Mouse (Mus musculus): ENCODE data around the gene Spata48. TPM values are rescaled to one million over a fixed set of nuclear protein-coding genes. Genes with fewer than 3 reads are reported as not detected.

Spata48 gene
- polyA plus RNA-seq, 2 experiments: 0.20 to 0.41 TPM

- H3K4me3 ChIP-seq (ENCODE audit: insufficient read depth in 1 of 2, low read depth in 2 of 2, low read length in 2 of 2): no peak overlapping the region
- peaks cover 0 to 9% of the 10 kb centered on the region in 2 experiments; a peak in 2 of 4 replicates for H3K4me1 ChIP-seq (replicated peaks; ENCODE audit: control insufficient read depth in 2 of 2, insufficient read depth in 2 of 2, low read length in 1 of 2)
- TF ChIP-seq CTCF (IDR thresholded peaks at IDR 0.05; ENCODE audit: low read depth): no peak
- TF ChIP-seq EP300 (IDR thresholded peaks at IDR 0.05; ENCODE audit: low read depth): no peak
- no peak overlapping the region for H3K27ac ChIP-seq
- no peak for ATAC-seq (ENCODE audit: insufficient read depth)
- no peaks in the 10 kb centered on the region for H3K9me3 ChIP-seq (ENCODE audit: control insufficient read depth, low read length)
- no peak overlapping the region for H3K9ac ChIP-seq (replicated peaks)
- H3K36me3 ChIP-seq (replicated peaks; ENCODE audit: control insufficient read depth, insufficient read depth, low read depth): no peaks in the 10 kb centered on the region
- no peak overlapping the region for H3K4me2 ChIP-seq (ENCODE audit: low read depth)
- WGBS (ENCODE audit: insufficient replicate concordance): 37% methylated on average over 6 of the region's 6 CpGs
- H3K27me3 ChIP-seq (ENCODE audit: control insufficient read depth, insufficient read depth, low read length): no peaks in the 10 kb centered on the region
- DNase-seq (ENCODE audit: low read depth in 3 of 3, low spot score in 3 of 3): no peak
Measured at GRCm38 (mm10) chr11:11529165-11529564, 67.3 kb downstream of the Spata48 start.

- ATAC-seq (ENCODE audit: insufficient read depth) (no peak), DNase-seq (ENCODE audit: low read depth in 3 of 3, low spot score in 3 of 3) (no peak)
- peaks cover 0 to 9% of the 10 kb centered on the region in 2 experiments; a peak in 2 of 4 replicates for H3K4me1 ChIP-seq (replicated peaks; ENCODE audit: control insufficient read depth in 2 of 2, insufficient read depth in 2 of 2, low read length in 1 of 2)
- no peak overlapping the region for H3K4me3 ChIP-seq (ENCODE audit: insufficient read depth in 1 of 2, low read depth in 2 of 2, low read length in 2 of 2)
- no peaks in the 10 kb centered on the region for H3K27me3 ChIP-seq (ENCODE audit: control insufficient read depth, insufficient read depth, low read length)
- H3K27ac ChIP-seq: no peak overlapping the region
- TF ChIP-seq EP300 (IDR thresholded peaks at IDR 0.05; ENCODE audit: low read depth) (no peak), CTCF (IDR thresholded peaks at IDR 0.05; ENCODE audit: low read depth) (no peak)
- H3K9ac ChIP-seq (replicated peaks): no peak overlapping the region
- no peaks in the 10 kb centered on the region for H3K9me3 ChIP-seq (ENCODE audit: control insufficient read depth, low read length)
- no peak overlapping the region for H3K4me2 ChIP-seq (ENCODE audit: low read depth)
- WGBS (ENCODE audit: insufficient replicate concordance): 39% methylated on average over 2 of the region's 2 CpGs
- no peaks in the 10 kb centered on the region for H3K36me3 ChIP-seq (replicated peaks; ENCODE audit: control insufficient read depth, insufficient read depth, low read depth)
Measured at GRCm38 (mm10) chr11:11530126-11530525, 68.2 kb downstream of the Spata48 start.

GRCm38 (mm10) chr11:11536295-11536694 is 74.4 kb downstream of the Spata48 start:
- Histone ChIP-seq H3K4me2 (ENCODE audit: low read depth) (no peak overlapping the region), H3K4me1 (replicated peaks; ENCODE audit: control insufficient read depth in 2 of 2, insufficient read depth in 2 of 2, low read length in 1 of 2) (peaks cover 0 to 6% of the 10 kb centered on the region in 2 experiments; a peak in 1 of 4 replicates), H3K27me3 (ENCODE audit: control insufficient read depth, insufficient read depth, low read length) (no peaks in the 10 kb centered on the region), H3K36me3 (replicated peaks; ENCODE audit: control insufficient read depth, insufficient read depth, low read depth) (no peaks in the 10 kb centered on the region), H3K4me3 (ENCODE audit: insufficient read depth in 1 of 2, low read depth in 2 of 2, low read length in 2 of 2) (no peak overlapping the region), H3K9me3 (ENCODE audit: control insufficient read depth, low read length) (no peaks in the 10 kb centered on the region), H3K9ac (replicated peaks) (no peak overlapping the region), H3K27ac (no peak overlapping the region)
- ATAC-seq (ENCODE audit: insufficient read depth) (no peak), DNase-seq (ENCODE audit: low read depth in 3 of 3, low spot score in 3 of 3) (no peak)
- WGBS (ENCODE audit: insufficient replicate concordance): 50% methylated on average over 1 of the region's 1 CpGs
- no peak for TF ChIP-seq CTCF (IDR thresholded peaks at IDR 0.05; ENCODE audit: low read depth)
- no peak for TF ChIP-seq EP300 (IDR thresholded peaks at IDR 0.05; ENCODE audit: low read depth)

- Histone ChIP-seq H3K4me3 (ENCODE audit: insufficient read depth in 1 of 2, low read depth in 2 of 2, low read length in 2 of 2) (no peak overlapping the region), H3K4me1 (replicated peaks; ENCODE audit: control insufficient read depth in 2 of 2, insufficient read depth in 2 of 2, low read length in 1 of 2) (no peaks in the 10 kb centered on the region), H3K27me3 (ENCODE audit: control insufficient read depth, insufficient read depth, low read length) (no peaks in the 10 kb centered on the region), H3K27ac (no peak overlapping the region), H3K9ac (replicated peaks) (no peak overlapping the region), H3K9me3 (ENCODE audit: control insufficient read depth, low read length) (no peaks in the 10 kb centered on the region), H3K4me2 (ENCODE audit: low read depth) (no peak overlapping the region), H3K36me3 (replicated peaks; ENCODE audit: control insufficient read depth, insufficient read depth, low read depth) (no peaks in the 10 kb centered on the region)
- 71% methylated on average over 3 of the region's 3 CpGs for WGBS (ENCODE audit: insufficient replicate concordance)
- TF ChIP-seq CTCF (IDR thresholded peaks at IDR 0.05; ENCODE audit: low read depth) (no peak), EP300 (IDR thresholded peaks at IDR 0.05; ENCODE audit: low read depth) (no peak)
- DNase-seq (ENCODE audit: low read depth in 3 of 3, low spot score in 3 of 3): no peak
- no peak for ATAC-seq (ENCODE audit: insufficient read depth)
Measured at GRCm38 (mm10) chr11:11545948-11546347, 84.1 kb downstream of the Spata48 start.

- Histone ChIP-seq H3K9me3 (ENCODE audit: control insufficient read depth, low read length) (no peaks in the 10 kb centered on the region), H3K27ac (no peak overlapping the region), H3K9ac (replicated peaks) (no peak overlapping the region), H3K4me3 (ENCODE audit: insufficient read depth in 1 of 2, low read depth in 2 of 2, low read length in 2 of 2) (no peak overlapping the region), H3K4me2 (ENCODE audit: low read depth) (no peak overlapping the region), H3K27me3 (ENCODE audit: control insufficient read depth, insufficient read depth, low read length) (no peaks in the 10 kb centered on the region), H3K4me1 (replicated peaks; ENCODE audit: control insufficient read depth in 2 of 2, insufficient read depth in 2 of 2, low read length in 1 of 2) (no peaks in the 10 kb centered on the region), H3K36me3 (replicated peaks; ENCODE audit: control insufficient read depth, insufficient read depth, low read depth) (no peaks in the 10 kb centered on the region)
- DNase-seq (ENCODE audit: low read depth in 3 of 3, low spot score in 3 of 3) (no peak), ATAC-seq (ENCODE audit: insufficient read depth) (no peak)
- 46% methylated on average over 7 of the region's 7 CpGs for WGBS (ENCODE audit: insufficient replicate concordance)
- TF ChIP-seq CTCF (IDR thresholded peaks at IDR 0.05; ENCODE audit: low read depth) (no peak), EP300 (IDR thresholded peaks at IDR 0.05; ENCODE audit: low read depth) (no peak)
Measured at GRCm38 (mm10) chr11:11546903-11547511, 85.1 kb downstream of the Spata48 start.

Measured in liver, embryonic 14.5 days (tissue).